Mouse (Mus musculus): ENCODE data around the gene Nid2.

Gene Nid2

DNA sequence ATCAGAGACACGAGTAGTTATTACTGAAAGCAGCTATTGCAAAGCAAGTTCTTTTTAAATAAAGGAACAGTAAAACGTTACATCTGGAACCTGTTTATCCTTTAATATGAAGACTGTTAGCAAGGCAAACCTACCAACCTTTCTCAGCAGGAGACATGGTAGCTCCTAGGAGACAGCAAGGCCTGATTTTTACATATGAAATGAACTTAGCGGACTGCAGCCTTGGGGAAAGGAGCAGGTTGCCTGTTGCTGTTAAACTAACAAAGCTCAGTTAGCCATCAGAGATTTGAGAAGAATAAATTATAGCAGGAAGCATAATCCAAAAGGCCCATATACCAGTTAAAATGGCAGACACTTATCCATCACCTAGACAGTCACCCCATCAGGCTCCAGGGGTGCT, 102.4 kb downstream of the Nid2 start:
- in situ Hi-C loops (cut with MboI, MseI) = no loop called here

DNA sequence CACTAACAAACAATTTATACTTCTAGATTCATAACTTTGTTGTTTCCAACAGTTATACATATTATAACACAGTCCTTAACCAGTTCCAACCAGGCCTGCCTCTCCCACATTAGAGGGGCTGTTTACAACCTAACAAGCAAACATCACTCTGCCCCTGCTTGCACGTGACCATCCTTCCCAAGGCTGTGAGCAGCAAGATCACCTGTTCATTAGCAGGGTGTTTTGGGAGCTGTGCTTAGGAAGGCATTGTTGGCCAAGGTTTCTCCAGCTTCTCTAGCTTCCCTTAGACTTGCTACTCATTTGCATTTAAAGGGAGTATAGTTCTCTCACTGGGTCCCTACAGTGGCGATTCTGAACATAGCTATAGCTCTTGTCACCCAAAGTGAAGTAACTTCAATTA, 107.2 kb downstream of the Nid2 start:
- in situ Hi-C loops (cut with MboI, MseI) = no loop called here

DNA sequence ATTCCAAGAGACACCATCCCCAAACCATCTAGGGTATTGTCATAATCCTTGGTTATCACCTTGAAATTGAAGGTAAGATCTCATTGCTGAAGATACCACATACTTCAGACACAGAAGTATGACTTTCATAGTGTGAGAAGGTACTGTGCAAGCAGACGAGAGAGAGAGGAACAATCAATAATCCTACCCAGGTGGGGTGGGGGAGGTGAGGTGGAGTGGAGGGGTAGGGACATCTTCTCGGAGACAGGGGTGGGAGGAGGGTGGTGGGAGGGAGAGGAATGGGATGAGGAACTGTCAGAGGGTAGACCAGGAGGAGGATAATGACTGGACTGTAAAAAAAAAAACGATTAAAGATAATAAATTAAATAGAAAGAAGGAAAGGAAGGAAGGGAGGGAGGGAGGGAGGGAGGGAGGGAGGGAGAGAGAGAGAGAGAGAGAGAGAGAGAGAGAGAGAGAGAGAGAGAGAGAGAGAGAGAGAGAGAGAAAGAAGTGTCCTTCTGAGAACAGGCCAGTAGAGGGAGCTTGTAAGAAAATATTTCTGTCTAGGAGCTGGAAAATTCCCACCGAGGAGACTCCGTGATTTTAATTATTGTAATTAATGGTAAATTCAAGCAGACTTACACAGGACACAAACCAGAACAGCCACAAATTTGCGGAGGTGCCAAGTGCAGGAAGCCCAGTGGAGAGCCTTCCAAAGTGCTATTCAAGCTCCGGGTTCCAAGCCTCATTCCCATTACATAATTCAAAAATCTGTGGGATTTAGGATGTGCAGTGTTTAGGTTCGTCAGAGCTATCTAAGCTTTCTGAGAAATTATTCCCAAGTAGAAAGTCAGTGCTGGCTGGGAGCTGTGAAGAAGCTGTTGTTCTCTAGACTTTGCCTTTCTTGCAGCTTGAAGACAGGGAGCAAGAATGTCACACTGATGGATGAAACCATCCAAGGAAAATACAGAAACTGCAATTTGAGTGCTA, 108.0 kb downstream of the Nid2 start:
- in situ Hi-C loops (cut with MboI, MseI) = no loop called here

DNA sequence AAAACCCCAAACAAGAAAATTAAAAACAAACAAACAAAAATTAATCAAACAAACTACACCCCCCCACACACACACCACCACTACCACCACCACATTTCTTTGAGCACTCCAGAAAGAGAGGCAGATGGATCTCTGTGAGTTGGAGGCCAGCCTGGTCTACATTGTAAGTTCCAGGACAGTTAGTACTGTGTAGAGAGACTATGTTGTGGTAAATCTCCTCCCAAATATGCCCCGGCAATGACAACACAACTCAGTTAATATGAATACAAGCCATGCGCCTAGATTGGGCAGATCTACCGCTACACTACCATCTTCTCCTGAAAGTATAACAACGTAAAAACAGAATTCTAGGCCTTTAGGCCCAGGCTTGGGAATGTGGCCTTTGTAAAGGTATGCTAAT, 109.2 kb downstream of the Nid2 start:
- in situ Hi-C loops (cut with MboI, MseI) = no loop called here

Data from T-helper 2 cell (primary cell).